Mouse (Mus musculus): ENCODE measurements around the gene Exoc3l. TPM values are rescaled to one million over a fixed set of nuclear protein-coding genes. Genes with fewer than 3 reads are reported as not detected.

Gene Exoc3l
- polyA plus RNA-seq (2015; fragmentation: Nextera tagmentation; extraction: Ambion mirVana) = 30.3 and 32.9 TPM in 2 replicates

DNA sequence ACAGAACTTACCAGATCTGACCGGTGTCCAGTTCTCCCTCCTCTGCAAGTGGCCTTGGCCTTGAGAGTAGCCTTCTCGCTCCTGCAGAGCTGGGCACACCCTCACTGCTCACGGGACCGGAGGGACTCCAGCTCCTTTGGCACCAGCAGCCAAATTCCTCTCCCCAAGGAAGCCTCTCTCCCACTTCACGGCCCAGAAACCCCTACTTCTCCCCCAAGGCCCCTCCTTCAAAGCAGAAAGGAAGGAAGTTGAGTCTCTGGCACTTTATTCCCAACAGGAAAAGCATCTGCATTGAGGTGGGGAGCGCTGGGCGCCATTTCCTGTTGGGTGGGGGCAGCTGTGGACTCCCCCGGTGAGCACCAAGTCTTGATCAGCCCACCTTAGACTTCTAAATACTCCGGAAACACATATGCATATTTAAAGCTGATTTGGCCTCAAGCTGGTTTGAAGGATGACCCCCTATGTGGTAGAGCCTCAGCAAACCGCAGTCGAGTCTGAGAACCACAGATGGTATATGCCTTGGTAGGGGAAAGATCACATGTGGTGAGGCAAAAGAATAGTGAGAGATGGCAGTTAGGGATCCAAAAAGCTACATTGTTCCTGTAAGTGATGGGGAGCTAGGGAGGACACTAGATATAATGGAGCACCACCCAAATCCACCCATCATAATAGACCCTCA lies at the start of gene Exoc3l:
Exoc3l (minus strand) TSS at position 207 of the 679 bp plus-strand sequence.
- Histone ChIP-seq H3K4me3 (peak within 1 kb of the TSS; percentile 98), H3K27me3 (no peaks in the 10 kb centered on the region), H3K4me1 (peaks cover 33% of the 10 kb centered on the region), H3K27ac (peak within 1 kb of the TSS; percentile 80), H3K9me3 (no peaks in the 10 kb centered on the region), H3K9ac (peak within 1 kb of the TSS; percentile 94), H3K36me3 (peaks cover 17% of the 10 kb centered on the region), H3K4me2 (peak within 1 kb of the TSS; percentile 91)
- 44% methylated on average over 11 of the region's 11 CpGs for WGBS
- no peak for ATAC-seq (ENCODE audit: borderline replicate concordance, extremely low read depth, low FRiP score, low TSS enrichment)

- 19% methylated on average over 7 of the region's 7 CpGs for WGBS
- peak overlapping the region; percentile 98 for H3K4me2 ChIP-seq
- no peaks in the 10 kb centered on the region for H3K27me3 ChIP-seq
- peak overlapping the region; percentile 97 for H3K27ac ChIP-seq
- H3K9ac ChIP-seq = peak overlapping the region; percentile 72
- ATAC-seq (ENCODE audit: borderline replicate concordance, extremely low read depth, low FRiP score, low TSS enrichment) = no peak
- peaks cover 73% of the 10 kb centered on the region for H3K4me1 ChIP-seq
- peak overlapping the region; percentile 64 for H3K4me3 ChIP-seq
- H3K9me3 ChIP-seq = no peaks in the 10 kb centered on the region
- H3K36me3 ChIP-seq = 0 out of 2 replicates have a peak, but pooled peaks cover 6% of the 10 kb centered on the region
These were observed 49.4 kb upstream of the Exoc3l start for GRCm38 (mm10) chr8:105345061-105345975.

- peaks cover 78% of the 10 kb centered on the region for H3K4me1 ChIP-seq
- no peak for ATAC-seq (ENCODE audit: borderline replicate concordance, extremely low read depth, low FRiP score, low TSS enrichment)
- H3K36me3 ChIP-seq = peaks cover 9% of the 10 kb centered on the region; the same call in 1 of the 2 replicates
- peak overlapping the region; percentile 98 for H3K4me2 ChIP-seq
- 25% methylated on average over 8 of the region's 8 CpGs for WGBS
- no peaks in the 10 kb centered on the region for H3K9me3 ChIP-seq
- peak overlapping the region; percentile 97 for H3K27ac ChIP-seq
- peak overlapping the region; percentile 72 for H3K9ac ChIP-seq
- peak overlapping the region; percentile 64 for H3K4me3 ChIP-seq
- no peaks in the 10 kb centered on the region for H3K27me3 ChIP-seq
These were observed 48.1 kb upstream of the Exoc3l start for GRCm38 (mm10) chr8:105343791-105344574.

GRCm38 (mm10) chr8:105342768-105343167 lies 46.9 kb upstream of the Exoc3l start:
- Histone ChIP-seq H3K36me3 (peaks cover 21% of the 10 kb centered on the region), H3K4me2 (peak overlapping the region; percentile 98), H3K27ac (peak overlapping the region; percentile 97), H3K27me3 (no peaks in the 10 kb centered on the region), H3K9me3 (no peaks in the 10 kb centered on the region), H3K9ac (no peak overlapping the region; the same call in 1 of the 2 replicates), H3K4me1 (peaks cover 80% of the 10 kb centered on the region), H3K4me3 (0 out of 2 replicates have a peak overlapping the region, but pooled peaks have one; percentile 14)
- 60% methylated on average over 4 of the region's 4 CpGs for WGBS
- no peak for ATAC-seq (ENCODE audit: borderline replicate concordance, extremely low read depth, low FRiP score, low TSS enrichment)

DNA sequence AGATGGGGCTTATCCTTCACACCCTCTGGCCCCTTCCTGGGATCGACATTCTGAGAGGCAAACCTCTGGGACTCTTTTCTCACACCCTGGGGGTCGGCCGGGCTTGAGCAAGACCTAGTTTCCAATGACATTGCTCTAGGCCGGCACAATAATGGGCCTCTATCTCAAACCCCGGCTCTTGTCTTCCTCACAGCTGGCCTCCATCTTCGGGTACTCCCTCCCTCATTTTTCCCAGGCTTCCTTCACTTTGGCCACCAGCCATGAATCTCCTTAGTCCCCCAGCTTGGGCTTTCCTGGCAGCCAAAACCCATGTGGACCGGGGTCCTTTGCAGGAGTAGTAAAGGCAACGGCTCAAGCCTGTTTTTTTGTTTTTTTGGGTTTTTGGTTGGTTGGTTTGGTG lies 45.5 kb upstream of the Exoc3l start:
- peak overlapping the region; percentile 44 for H3K4me2 ChIP-seq
- H3K4me1 ChIP-seq = peaks cover 79% of the 10 kb centered on the region

GRCm38 (mm10) chr8:105339886-105340635 lies 44.2 kb upstream of the Exoc3l start:
- no peaks in the 10 kb centered on the region for H3K27me3 ChIP-seq
- peak overlapping the region; percentile 97 for H3K27ac ChIP-seq
- H3K36me3 ChIP-seq = peaks cover 48% of the 10 kb centered on the region
- H3K9me3 ChIP-seq = no peaks in the 10 kb centered on the region
- no peak for ATAC-seq (ENCODE audit: borderline replicate concordance, extremely low read depth, low FRiP score, low TSS enrichment)
- H3K4me2 ChIP-seq = peak overlapping the region; percentile 44
- H3K4me3 ChIP-seq = no peak overlapping the region
- peaks cover 66% of the 10 kb centered on the region for H3K4me1 ChIP-seq
- WGBS = 35% methylated on average over 6 of the region's 6 CpGs
- no peak overlapping the region for H3K9ac ChIP-seq

More for the DNA sequence above, 45.5 kb upstream of the Exoc3l start:
- Histone ChIP-seq H3K4me3 (no peak overlapping the region), H3K9me3 (no peaks in the 10 kb centered on the region), H3K36me3 (peaks cover 34% of the 10 kb centered on the region), H3K27ac (peak overlapping the region; percentile 97), H3K9ac (no peak overlapping the region), H3K27me3 (no peaks in the 10 kb centered on the region)
- WGBS = 22% methylated on average over 8 of the region's 8 CpGs
- ATAC-seq (ENCODE audit: borderline replicate concordance, extremely low read depth, low FRiP score, low TSS enrichment) = peak; percentile 90

- Histone ChIP-seq H3K4me1 (peaks cover 56% of the 10 kb centered on the region), H3K36me3 (peaks cover 58% of the 10 kb centered on the region), H3K4me3 (no peak overlapping the region), H3K27ac (no peak overlapping the region; the same call in 1 of the 2 replicates), H3K27me3 (no peaks in the 10 kb centered on the region), H3K9ac (no peak overlapping the region), H3K9me3 (no peaks in the 10 kb centered on the region), H3K4me2 (no peak overlapping the region)
- WGBS = 32% methylated on average over 4 of the region's 4 CpGs
- no peak for ATAC-seq (ENCODE audit: borderline replicate concordance, extremely low read depth, low FRiP score, low TSS enrichment)
These were observed 43.1 kb upstream of the Exoc3l start for GRCm38 (mm10) chr8:105338992-105339391.

DNA sequence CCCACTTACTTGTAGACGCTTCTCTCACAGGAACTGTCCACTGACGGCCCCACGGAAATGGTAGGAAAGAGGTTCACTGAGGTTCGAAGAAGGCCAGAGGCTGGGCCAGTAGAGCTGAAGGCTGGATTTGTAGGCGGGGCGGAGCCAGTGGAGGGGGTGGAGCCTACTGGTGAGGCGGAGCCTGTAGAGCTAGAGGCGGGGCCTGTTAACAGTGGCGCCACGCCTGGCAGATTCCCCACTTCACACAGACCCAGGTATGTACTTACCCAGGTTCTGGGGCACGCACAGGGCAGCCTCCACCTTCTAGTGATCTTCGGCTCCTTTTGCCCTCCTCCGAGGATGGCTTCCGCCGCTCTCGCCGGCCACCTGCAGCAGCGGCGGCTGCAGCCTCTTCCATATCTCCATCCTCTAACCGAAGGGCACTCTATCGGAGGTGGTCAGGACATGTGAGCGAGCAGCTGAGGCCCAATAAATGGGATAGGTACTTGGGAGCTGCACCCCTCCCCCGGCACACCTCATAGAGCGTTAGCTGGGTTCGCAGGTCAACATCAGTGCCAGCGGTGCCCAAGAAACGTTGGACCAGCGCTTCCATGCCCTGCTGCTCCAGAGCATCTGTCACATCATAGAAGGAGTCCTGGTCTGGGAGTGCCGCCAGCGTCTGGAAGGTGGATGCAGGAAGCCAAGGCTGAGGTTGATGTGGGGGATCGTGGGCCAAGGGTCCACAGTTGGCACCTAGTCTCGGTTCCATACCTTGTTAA lies 40.7 kb upstream of the Exoc3l start:
- peaks cover 75% of the 10 kb centered on the region for H3K36me3 ChIP-seq
- ATAC-seq (ENCODE audit: borderline replicate concordance, extremely low read depth, low FRiP score, low TSS enrichment) = no peak
- H3K27me3 ChIP-seq = no peaks in the 10 kb centered on the region
- H3K4me3 ChIP-seq = no peak overlapping the region
- no peak overlapping the region for H3K9ac ChIP-seq
- 74% methylated on average over 32 of the region's 32 CpGs for WGBS
- H3K4me1 ChIP-seq = peaks cover 33% of the 10 kb centered on the region
- H3K27ac ChIP-seq = no peak overlapping the region
- no peaks in the 10 kb centered on the region for H3K9me3 ChIP-seq
- H3K4me2 ChIP-seq = no peak overlapping the region

GRCm38 (mm10) chr8:105332523-105332922 lies 36.6 kb upstream of the Exoc3l start:
- H3K27me3 ChIP-seq = no peaks in the 10 kb centered on the region
- 40% methylated on average over 2 of the region's 2 CpGs for WGBS
- H3K4me3 ChIP-seq = no peak overlapping the region
- no peak for ATAC-seq (ENCODE audit: borderline replicate concordance, extremely low read depth, low FRiP score, low TSS enrichment)
- no peaks in the 10 kb centered on the region for H3K9me3 ChIP-seq
- H3K9ac ChIP-seq = no peak overlapping the region
- H3K27ac ChIP-seq = peak overlapping the region; percentile 76
- H3K36me3 ChIP-seq = peaks cover 95% of the 10 kb centered on the region
- H3K4me2 ChIP-seq = no peak overlapping the region
- peaks cover 7% of the 10 kb centered on the region for H3K4me1 ChIP-seq

DNA sequence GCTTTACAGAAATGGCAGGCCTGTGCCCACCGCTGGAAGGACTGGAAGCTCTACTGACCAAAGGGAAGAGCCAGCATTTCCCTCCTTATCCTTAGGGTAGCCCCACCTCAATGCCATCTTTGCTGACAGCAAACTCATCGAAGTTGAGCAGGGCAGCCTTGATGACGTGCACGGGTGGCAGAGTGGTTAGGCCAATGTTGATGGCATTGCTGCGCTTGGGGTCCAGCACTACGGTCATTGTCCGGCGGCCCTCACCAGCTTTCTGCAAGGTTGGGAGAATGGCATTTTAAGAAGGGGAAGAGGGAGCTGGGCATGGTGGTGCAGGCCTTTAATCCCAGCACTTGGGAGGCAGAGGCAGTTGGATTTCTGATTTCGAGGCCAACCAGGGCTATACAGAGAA lies 36.0 kb upstream of the Exoc3l start:
- no peak for ATAC-seq (ENCODE audit: borderline replicate concordance, extremely low read depth, low FRiP score, low TSS enrichment)
- Histone ChIP-seq H3K36me3 (peaks cover 89% of the 10 kb centered on the region), H3K9me3 (no peaks in the 10 kb centered on the region), H3K4me3 (no peak overlapping the region), H3K27ac (peak overlapping the region; percentile 76), H3K27me3 (no peaks in the 10 kb centered on the region), H3K9ac (no peak overlapping the region), H3K4me1 (peaks cover 13% of the 10 kb centered on the region), H3K4me2 (no peak overlapping the region)
- 93% methylated on average over 9 of the region's 9 CpGs for WGBS

Data from lung, embryonic 15.5 days (tissue).